Mouse (Mus musculus) urinary bladder, postnatal 0 days (tissue): ENCODE results near the gene Pla2g12a. TPM values are rescaled to one million over a fixed set of nuclear protein-coding genes. Genes with fewer than 3 reads are reported as not detected.

Experiments
- polyA plus RNA-seq: library from polyadenylated mRNA; unstranded; fragments of >200 nt; fragmentation: Nextera tagmentation; extraction: Ambion mirVana; gene quantifications from 2 replicates; pipeline ENCODE4 v1.2.1, GENCODE M21; 2015

Gene Pla2g12a
- 16.8 and 19.9 TPM in 2 replicates for polyA plus RNA-seq

GRCm38 (mm10) chr3:129878405-129879021 lies at the start of gene Pla2g12a:
Gene Pla2g12a, plus strand, starts transcription at chr3:129878606.

GRCm38 (mm10) chr3:129831035-129831568 lies 47.3 kb upstream of the Pla2g12a start, which contains the start of gene Gar1:
Gene Gar1, minus strand, starts transcription at chr3:129831396.

GRCm38 (mm10) chr3:129835388-129835934 lies 42.9 kb upstream of the Pla2g12a start, which contains the start of gene Cfi:
Gene Cfi, plus strand, starts transcription at chr3:129835884.

GRCm38 (mm10) chr3:129901271-129901809 lies 22.9 kb downstream of the Pla2g12a start, which contains the start of gene Casp6:
Gene Casp6, plus strand, starts transcription at chr3:129901425.

Other genes starting within 250 kb of the Pla2g12a start
- gene Egf, start 123.3 kb upstream of the Pla2g12a start, polyA plus RNA-seq, result 0.41 and 1.0 TPM in 2 replicates
- gene Lrit3, start 74.6 kb upstream of the Pla2g12a start, polyA plus RNA-seq, result not detected in 2 replicates
- 0.35 and 0.40 TPM in 2 replicates for gene Rrh, start 56.0 kb upstream of the Pla2g12a start, polyA plus RNA-seq
- 28.1 and 30.1 TPM in 2 replicates for gene Gar1, start 47.2 kb upstream of the Pla2g12a start, polyA plus RNA-seq
- 0.22 and 0.75 TPM in 2 replicates for gene Cfi, start 42.7 kb upstream of the Pla2g12a start, polyA plus RNA-seq
- gene Casp6, start 22.8 kb downstream of the Pla2g12a start, polyA plus RNA-seq, result 24.5 and 28.2 TPM in 2 replicates
- 12.7 and 20.3 TPM in 2 replicates for gene Mcub, start 91.6 kb downstream of the Pla2g12a start, polyA plus RNA-seq
- 24.4 and 25.8 TPM in 2 replicates for gene Sec24b, start 182.9 kb downstream of the Pla2g12a start, polyA plus RNA-seq